Mouse (Mus musculus) MEL (cell line): ENCODE measurements at regions not wholly inside any gene's neighbourhood (a gene's known extent, or its start where the extent isn't known, plus 50 kb on each side); places are given as distances from the start of the nearest gene placed in this dataset.

ENCODE experiments used
- CHD2 ChIP-seq: IDR thresholded peaks from 2 replicates; pipeline ENCODE4 v1.6.1; 2011; ENCODE audit warnings: low read length, improper control_type of control experiment
- CTCF ChIP-seq, 3 experiments: IDR thresholded peaks in 2 of 3; conservative IDR thresholded peaks in 1 of 3; 2 replicates each; pipeline ENCODE4 v1.5.1; 2011 to 2012; ENCODE audit warnings: low read length in 3 of 3, low read depth in 2 of 3, mild to moderate bottlenecking in 2 of 3, improper control_type of control experiment in 1 of 3, inconsistent platforms in 1 of 3, mixed read lengths in 1 of 3, moderate library complexity in 1 of 3; ENCODE audit not compliant: control insufficient read depth in 1 of 3, insufficient read depth in 1 of 3, poor library complexity in 1 of 3, severe bottlenecking in 1 of 3
- EP300 ChIP-seq, 2 experiments: IDR thresholded peaks; 2 replicates each; pipeline ENCODE4 v1.6.1; 2011; ENCODE audit warnings: improper control_type of control experiment in 2 of 2, low read length in 2 of 2, low read depth in 1 of 2, mild to moderate bottlenecking in 1 of 2
- ETS1 ChIP-seq: IDR thresholded peaks from 2 replicates; pipeline ENCODE4 v1.6.1; 2012; ENCODE audit warnings: low read depth, mild to moderate bottlenecking, inconsistent platforms, low read length, improper control_type of control experiment, moderate library complexity
- KAT2A ChIP-seq: conservative IDR thresholded peaks from 2 replicates; pipeline ENCODE4 v1.6.1; 2012; ENCODE audit warnings: low read depth, low read length, improper control_type of control experiment, inconsistent platforms
- MAFK ChIP-seq: IDR thresholded peaks from 2 replicates; pipeline ENCODE4 v1.6.1; 2011; ENCODE audit warnings: low read depth, mild to moderate bottlenecking, low read length, improper control_type of control experiment, borderline replicate concordance
- MAX ChIP-seq: IDR thresholded peaks from 2 replicates; pipeline ENCODE4 v1.6.1; 2011; ENCODE audit warnings: low read length, improper control_type of control experiment
- MXI1 ChIP-seq: IDR thresholded peaks from 2 replicates; pipeline ENCODE4 v1.6.1; 2011; ENCODE audit warnings: mild to moderate bottlenecking, low read depth, low read length, improper control_type of control experiment
- NRF1 ChIP-seq: IDR thresholded peaks from 2 replicates; pipeline ENCODE4 v1.6.1; 2014; ENCODE audit warnings: low read depth, mild to moderate bottlenecking, inconsistent platforms, low read length, improper control_type of control experiment, moderate library complexity; ENCODE audit not compliant: poor library complexity, insufficient read depth, severe bottlenecking
- POLR2A ChIP-seq, 2 experiments: IDR thresholded peaks; 2 replicates each; pipeline ENCODE4 v1.6.1; 2011 to 2012; ENCODE audit warnings: low read length in 2 of 2, mild to moderate bottlenecking in 2 of 2, control low read depth in 1 of 2, improper control_type of control experiment in 1 of 2, low read depth in 1 of 2, moderate library complexity in 1 of 2; ENCODE audit not compliant: control insufficient read depth in 1 of 2, insufficient read depth in 1 of 2, poor library complexity in 1 of 2
- RAD21 ChIP-seq: IDR thresholded peaks from 2 replicates; pipeline ENCODE4 v1.6.1; 2011; ENCODE audit warnings: mild to moderate bottlenecking, low read depth, low read length, improper control_type of control experiment
- UBTF ChIP-seq: IDR thresholded peaks from 2 replicates; pipeline ENCODE4 v1.6.1; 2012; ENCODE audit warnings: low read depth, mild to moderate bottlenecking, inconsistent platforms, low read length, improper control_type of control experiment, moderate library complexity, borderline replicate concordance; ENCODE audit not compliant: insufficient read depth
- ZC3H11A ChIP-seq: IDR thresholded peaks from 2 replicates; pipeline ENCODE4 v1.6.1; 2012; ENCODE audit warnings: low read depth, mild to moderate bottlenecking, inconsistent platforms, low read length, improper control_type of control experiment
- ZKSCAN1 ChIP-seq: IDR thresholded peaks from 2 replicates; pipeline ENCODE4 v1.6.1; 2012; ENCODE audit warnings: low read depth, mild to moderate bottlenecking, inconsistent platforms, low read length, improper control_type of control experiment, moderate library complexity

DNA sequence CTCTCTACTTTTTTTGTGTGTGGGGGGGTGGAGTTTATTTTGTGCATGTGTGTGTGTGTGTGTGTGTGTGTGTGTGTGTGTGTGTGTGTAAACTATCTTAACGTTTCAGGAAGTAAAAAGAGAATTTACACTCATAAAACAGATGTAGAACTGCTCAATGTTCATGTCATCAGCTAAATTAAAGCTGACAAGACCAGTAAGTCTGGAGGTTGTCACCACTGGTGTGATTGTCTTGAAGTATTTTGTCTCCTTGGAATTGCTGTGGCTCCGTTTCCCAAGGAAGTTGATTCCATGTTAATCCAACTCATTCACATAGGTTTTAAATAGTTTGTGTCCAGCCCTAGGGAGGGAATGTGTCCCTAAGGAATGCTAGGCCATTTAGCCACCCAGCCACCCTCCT is 374.1 kb upstream of the Itga1 start:
- TF ChIP-seq RAD21, result no peak
- TF ChIP-seq MAFK, result no peak
- no peak for TF ChIP-seq MXI1
- no peak for TF ChIP-seq KAT2A
- TF ChIP-seq CTCF (IDR thresholded peaks at IDR 0.05 in 2 of 3, conservative IDR thresholded peaks at IDR 0.05 in 1 of 3; ENCODE audit: control insufficient read depth in 1 of 3, insufficient read depth in 1 of 3, low read depth in 2 of 3, low read length in 3 of 3, poor library complexity in 1 of 3, severe bottlenecking in 1 of 3), result no peak
- TF ChIP-seq EP300 (IDR thresholded peaks at IDR 0.05; ENCODE audit: low read depth in 1 of 2, low read length in 2 of 2), result no peak
- TF ChIP-seq ZC3H11A, result no peak
- no peak for TF ChIP-seq ZKSCAN1
- no peak for TF ChIP-seq MAX
- no peak for TF ChIP-seq CHD2
- no peak for TF ChIP-seq POLR2A (IDR thresholded peaks at IDR 0.05; ENCODE audit: control insufficient read depth in 1 of 2, insufficient read depth in 1 of 2, low read depth in 1 of 2, low read length in 2 of 2, poor library complexity in 1 of 2)
- TF ChIP-seq ETS1, result no peak
- TF ChIP-seq NRF1, result no peak
- TF ChIP-seq UBTF, result no peak
